Mouse (Mus musculus) mammary gland, adult 2 months (tissue): ENCODE measurements around the gene Tubb2b. TPM values are rescaled to one million over a fixed set of nuclear protein-coding genes. Genes with fewer than 3 reads are reported as not detected.

Experiments used
- polyA plus RNA-seq: library from polyadenylated mRNA; depleted of rRNA; stranded (reverse); fragments of >200 nt; gene quantifications from 2 replicates; pipeline ENCODE4 v1.2.3, GENCODE M21; 2012; ENCODE audit warnings: low replicate concordance; rRNA removed

Tubb2b gene
- 20.0 and 20.8 TPM in 2 replicates for polyA plus RNA-seq

GRCm38 (mm10) chr13:34130226-34130731 is at the start of gene Tubb2b:
Gene Tubb2b, minus strand, starts transcription at chr13:34130466.

GRCm38 (mm10) chr13:34162491-34163303 is 32.4 kb upstream of the Tubb2b start, which contains the start of gene Psmg4:
Gene Psmg4, plus strand, starts transcription at chr13:34162964.

GRCm38 (mm10) chr13:34077492-34078271 is 52.6 kb downstream of the Tubb2b start, which contains the start of gene Tubb2a:
Gene Tubb2a, minus strand, starts transcription at chr13:34078007.

Other genes starting within 250 kb of the Tubb2b start
- not detected in 2 replicates for gene Serpinb6c, start 224.8 kb downstream of the Tubb2b start, polyA plus RNA-seq
- 3.2 and 15.1 TPM in 2 replicates for gene Nqo2, start 165.8 kb downstream of the Tubb2b start, polyA plus RNA-seq
- 6.7 and 17.5 TPM in 2 replicates for gene Ripk1, start 128.1 kb downstream of the Tubb2b start, polyA plus RNA-seq
- 58.3 and 126 TPM in 2 replicates for gene Serpinb6a, start 127.7 kb downstream of the Tubb2b start, polyA plus RNA-seq
- 33.9 and 44.3 TPM in 2 replicates for gene Bphl, start 92.9 kb downstream of the Tubb2b start, polyA plus RNA-seq
- 213 and 220 TPM in 2 replicates for gene Tubb2a, start 52.5 kb downstream of the Tubb2b start, polyA plus RNA-seq
- gene Psmg4, start 32.5 kb upstream of the Tubb2b start, polyA plus RNA-seq = 77.4 and 194 TPM in 2 replicates
- 17.7 and 36.1 TPM in 2 replicates for gene Slc22a23, start 214.7 kb upstream of the Tubb2b start, polyA plus RNA-seq